Mouse (Mus musculus): ENCODE measurements around the gene Trim54. TPM values are rescaled to one million over a fixed set of nuclear protein-coding genes. Genes with fewer than 3 reads are reported as not detected.

Trim54 gene
- polyA plus RNA-seq, 1 experiment from 2014 or later = 0.40 TPM

DNA sequence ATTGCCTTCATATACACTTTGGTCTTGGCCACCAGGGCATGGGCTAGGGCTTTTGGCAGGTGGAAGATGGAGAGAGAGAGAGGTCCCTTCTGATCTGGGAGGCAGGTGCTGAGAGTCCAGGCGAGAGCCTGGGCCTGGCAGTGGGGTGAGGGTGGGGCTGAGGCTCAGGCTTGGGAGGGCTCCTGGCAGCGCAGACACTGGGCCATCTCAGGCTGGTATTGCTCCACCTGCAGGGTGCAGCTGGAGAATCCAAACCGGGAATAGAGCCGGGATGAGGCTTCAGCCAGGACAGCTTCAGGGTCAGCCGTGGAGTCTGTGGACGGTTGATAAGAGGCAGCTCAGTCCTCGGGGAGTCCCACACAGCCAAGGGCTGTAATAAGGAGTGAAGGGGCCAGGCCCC is 29.9 kb upstream of the Trim54 start:
- Histone ChIP-seq H3K36me3 (no peaks in the 10 kb centered on the region), H3K4me2 (replicated peaks) (no peak overlapping the region), H3K27me3 (peaks cover 43% of the 10 kb centered on the region), H3K9me3 (replicated peaks) (no peaks in the 10 kb centered on the region), H3K4me3 (no peak overlapping the region), H3K4me1 (peaks cover 34% of the 10 kb centered on the region), H3K9ac (0 out of 2 replicates have a peak overlapping the region, but pooled peaks have one; percentile 4), H3K27ac (peak overlapping the region; percentile 3; the same call in 1 of the 2 replicates)
- 0 out of 2 replicates have a peak, but pooled peaks have one; percentile 10 for ATAC-seq (ENCODE audit: low FRiP score)
- 29% methylated on average over 7 of the region's 7 CpGs for WGBS

GRCm38 (mm10) chr5:31087131-31087530 is 29.4 kb upstream of the Trim54 start:
- H3K9me3 ChIP-seq (replicated peaks) = no peaks in the 10 kb centered on the region
- no peak for ATAC-seq (ENCODE audit: low FRiP score)
- H3K27ac ChIP-seq = peak overlapping the region; percentile 3; the same call in 1 of the 2 replicates
- 81% methylated on average over 2 of the region's 2 CpGs for WGBS
- no peaks in the 10 kb centered on the region for H3K36me3 ChIP-seq
- H3K27me3 ChIP-seq = peaks cover 48% of the 10 kb centered on the region
- H3K4me1 ChIP-seq = peaks cover 34% of the 10 kb centered on the region
- H3K9ac ChIP-seq = no peak overlapping the region
- no peak overlapping the region for H3K4me3 ChIP-seq
- H3K4me2 ChIP-seq (replicated peaks) = no peak overlapping the region

DNA sequence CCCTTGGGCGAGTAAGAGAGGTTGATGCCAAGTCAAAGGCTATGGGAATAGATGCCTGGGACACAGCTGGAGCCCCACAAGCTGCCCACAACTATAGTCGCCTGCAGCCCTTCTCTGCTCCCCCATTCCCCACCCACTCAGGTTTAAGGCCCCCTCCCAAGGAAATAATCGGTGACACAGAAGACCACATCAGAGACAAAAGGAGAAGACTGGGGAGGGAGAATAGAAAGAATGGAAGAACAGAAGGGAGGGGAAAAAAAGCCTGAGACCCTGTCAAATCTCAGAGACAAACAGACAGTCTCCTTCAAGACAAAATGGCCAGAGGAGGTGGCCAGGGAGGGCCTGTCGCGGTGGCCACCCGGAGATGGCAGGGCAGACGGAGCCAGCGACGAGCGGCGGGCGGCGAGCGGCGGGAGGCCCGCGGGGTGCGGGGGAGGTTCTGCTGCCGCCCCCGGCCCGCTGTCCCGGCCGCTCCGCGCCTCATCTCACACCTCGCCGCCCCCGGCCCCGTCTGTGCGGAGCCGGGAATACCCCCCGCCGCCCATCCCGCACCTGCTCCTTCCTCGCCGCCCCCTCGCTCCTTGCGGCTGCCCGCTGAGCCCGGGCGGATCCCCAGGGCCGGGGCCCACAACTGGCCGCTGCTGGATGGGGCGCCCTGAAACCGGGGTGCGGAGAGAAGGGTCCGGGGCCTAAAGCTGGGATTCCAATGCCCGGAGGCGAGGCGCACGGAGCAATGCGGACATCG is 24.1 kb upstream of the Trim54 start:
- ATAC-seq (ENCODE audit: low FRiP score) = no peak
- Histone ChIP-seq H3K4me3 (peak overlapping the region; percentile 50), H3K27me3 (peaks cover 98% of the 10 kb centered on the region), H3K4me1 (peaks cover 33% of the 10 kb centered on the region), H3K36me3 (no peaks in the 10 kb centered on the region), H3K9me3 (replicated peaks) (no peaks in the 10 kb centered on the region), H3K4me2 (replicated peaks) (peak overlapping the region; percentile 51), H3K9ac (peak overlapping the region; percentile 70), H3K27ac (peak overlapping the region; percentile 45)
- whole genome bisulfite sequencing = under 1% methylated on average over 48 of the region's 53 CpGs

DNA sequence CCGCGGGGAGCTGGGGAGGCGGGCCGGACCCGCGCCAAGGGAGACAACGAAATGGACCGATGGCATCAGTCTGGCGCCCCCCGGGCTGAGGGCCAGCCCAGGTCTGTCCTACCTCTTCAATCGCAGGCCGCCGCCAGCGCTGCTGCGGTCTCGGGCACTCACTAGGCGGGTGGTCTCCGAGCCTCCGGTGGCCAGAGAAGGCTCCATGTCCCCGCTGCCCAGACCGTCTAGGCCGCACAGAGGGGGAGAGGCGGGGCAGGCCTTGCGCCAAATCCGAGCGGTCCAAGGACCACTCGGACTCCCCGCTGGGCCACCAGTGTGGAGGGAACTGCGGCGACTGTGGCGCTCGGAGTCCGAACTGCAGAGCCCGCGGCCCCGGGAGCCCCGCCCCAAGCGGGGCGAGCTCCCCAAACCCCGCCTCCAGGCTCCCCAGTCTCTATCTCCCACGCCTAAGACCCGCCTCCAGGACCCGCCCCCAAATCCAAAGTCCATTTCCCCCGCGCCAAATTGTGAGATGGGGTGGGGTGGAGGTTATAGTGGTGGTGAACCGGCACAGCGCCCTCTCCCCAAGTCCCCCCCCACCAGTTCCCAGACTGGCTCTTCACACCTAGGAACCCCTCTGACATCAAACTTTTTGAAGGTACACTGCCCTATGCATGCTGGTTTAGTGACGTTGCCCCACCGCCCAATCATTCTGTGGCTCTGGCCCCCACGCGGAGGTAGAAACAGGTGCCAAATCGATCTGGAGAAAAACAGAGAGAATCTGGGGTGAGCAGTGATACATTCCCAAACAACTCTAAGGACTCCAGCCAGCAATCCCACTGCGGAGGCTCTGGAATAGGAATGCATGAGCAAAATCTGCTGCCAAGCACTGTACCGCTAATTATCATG is 23.1 kb upstream of the Trim54 start:
- Histone ChIP-seq H3K4me1 (peaks cover 33% of the 10 kb centered on the region), H3K9me3 (replicated peaks) (no peaks in the 10 kb centered on the region), H3K4me2 (replicated peaks) (peak overlapping the region; percentile 51), H3K27me3 (peaks cover 99% of the 10 kb centered on the region), H3K4me3 (peak overlapping the region; percentile 50), H3K36me3 (no peaks in the 10 kb centered on the region), H3K9ac (peak overlapping the region; percentile 70), H3K27ac (peak overlapping the region; percentile 45)
- ATAC-seq (ENCODE audit: low FRiP score) = peak; percentile 29
- under 1% methylated on average over 44 of the region's 54 CpGs for WGBS

GRCm38 (mm10) chr5:31094100-31094798 is 22.3 kb upstream of the Trim54 start:
- peaks cover 98% of the 10 kb centered on the region for H3K27me3 ChIP-seq
- 0 out of 2 replicates have a peak, but pooled peaks have one; percentile 12 for ATAC-seq (ENCODE audit: low FRiP score)
- H3K27ac ChIP-seq = no peak overlapping the region
- no peaks in the 10 kb centered on the region for H3K9me3 ChIP-seq (replicated peaks)
- peak overlapping the region; percentile 22 for H3K4me3 ChIP-seq
- peak overlapping the region; percentile 51 for H3K4me2 ChIP-seq (replicated peaks)
- H3K9ac ChIP-seq = no peak overlapping the region
- WGBS = 2% methylated on average over 29 of the region's 29 CpGs
- no peaks in the 10 kb centered on the region for H3K36me3 ChIP-seq
- peaks cover 33% of the 10 kb centered on the region for H3K4me1 ChIP-seq

- no peak overlapping the region for H3K9ac ChIP-seq
- peaks cover 95% of the 10 kb centered on the region for H3K27me3 ChIP-seq
- ATAC-seq (ENCODE audit: low FRiP score) = 0 out of 2 replicates have a peak, but pooled peaks have one; percentile 11
Observed at GRCm38 (mm10) chr5:31094799-31095691, 21.5 kb upstream of the Trim54 start.

DNA sequence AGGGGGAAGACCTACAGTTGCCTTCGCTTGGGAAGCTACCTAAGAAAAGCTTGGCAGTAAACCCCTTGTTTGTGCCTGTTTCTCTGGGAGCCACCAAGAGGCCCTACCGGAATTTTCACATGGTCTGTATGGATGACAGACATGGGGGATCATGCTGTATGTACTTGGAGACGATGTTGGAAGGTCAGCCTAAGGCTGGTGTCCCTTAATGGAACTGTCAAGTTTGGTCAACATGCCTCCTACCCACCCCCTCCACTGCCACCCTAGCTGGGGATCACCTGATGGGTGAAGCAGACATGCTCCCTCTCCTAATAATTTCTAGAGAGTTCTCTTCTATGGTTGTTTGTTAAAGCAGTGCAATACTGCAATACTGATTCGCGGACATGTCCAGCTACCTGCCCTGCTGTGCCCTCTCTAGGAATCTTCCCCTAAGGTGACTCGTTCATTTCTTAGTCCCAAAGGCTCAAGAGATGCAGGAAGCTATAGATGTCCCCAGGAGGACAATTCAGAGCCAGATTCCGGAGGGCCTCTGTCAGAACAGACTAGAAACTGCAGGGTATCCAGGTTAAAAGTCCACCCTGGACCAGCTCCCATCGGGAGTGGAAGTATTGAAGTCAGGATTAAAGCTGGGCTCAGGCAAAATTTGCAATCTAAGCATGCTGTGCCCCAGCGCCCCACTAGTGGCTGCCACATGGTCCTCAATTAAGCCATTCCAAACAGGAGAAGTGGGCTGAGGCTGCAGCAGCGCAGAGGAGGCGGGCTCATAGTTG is 20.6 kb upstream of the Trim54 start:
- H3K4me3 ChIP-seq = peak overlapping the region; percentile 22; the same call in 1 of the 2 replicates
- ATAC-seq (ENCODE audit: low FRiP score) = no peak
- H3K9ac ChIP-seq = no peak overlapping the region
- 24% methylated on average over 11 of the region's 11 CpGs for WGBS
- no peaks in the 10 kb centered on the region for H3K36me3 ChIP-seq
- peak overlapping the region; percentile 51 for H3K4me2 ChIP-seq (replicated peaks)
- no peaks in the 10 kb centered on the region for H3K9me3 ChIP-seq (replicated peaks)
- peaks cover 33% of the 10 kb centered on the region for H3K4me1 ChIP-seq
- H3K27me3 ChIP-seq = peaks cover 86% of the 10 kb centered on the region
- H3K27ac ChIP-seq = no peak overlapping the region

More at GRCm38 (mm10) chr5:31094799-31095691, 21.5 kb upstream of the Trim54 start:
- H3K4me1 ChIP-seq = peaks cover 33% of the 10 kb centered on the region
- under 1% methylated on average over 59 of the region's 59 CpGs for WGBS
- no peak overlapping the region for H3K27ac ChIP-seq
- no peaks in the 10 kb centered on the region for H3K9me3 ChIP-seq (replicated peaks)
- peak overlapping the region; percentile 51 for H3K4me2 ChIP-seq (replicated peaks)
- H3K4me3 ChIP-seq = peak overlapping the region; percentile 22
- no peaks in the 10 kb centered on the region for H3K36me3 ChIP-seq

DNA sequence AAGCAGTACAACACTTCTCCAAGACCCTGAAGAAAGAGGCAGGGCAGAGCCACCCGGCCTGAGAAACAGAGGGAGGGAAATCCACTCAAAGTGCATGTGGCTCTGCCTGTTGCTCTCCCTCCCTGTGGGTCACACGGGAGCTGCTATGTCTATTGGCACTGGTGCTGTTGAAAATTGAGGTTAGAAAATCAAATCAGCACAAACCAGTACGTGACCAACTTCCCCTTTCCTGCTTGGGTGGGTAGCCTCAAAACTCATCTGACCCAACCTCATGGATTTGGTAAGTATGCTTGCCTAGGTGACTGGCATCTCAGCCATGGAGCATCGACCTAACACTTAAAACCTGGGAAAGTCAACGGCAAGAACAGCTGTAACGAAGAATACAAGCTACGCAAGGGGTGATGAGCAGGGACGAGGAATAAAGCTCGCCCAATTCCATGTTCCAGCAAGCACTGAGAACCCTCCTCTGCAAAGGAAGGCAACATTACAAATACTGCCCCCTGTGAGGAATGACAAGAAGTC is 10.6 kb upstream of the Trim54 start, which contains the start of gene Dnajc5g:
Dnajc5g (plus strand) TSS at position 472 of the 522 bp plus-strand sequence.
- no peak within 1 kb of the TSS for H3K9ac ChIP-seq
- no peak within 1 kb of the TSS for H3K4me2 ChIP-seq (replicated peaks)
- no peak within 1 kb of the TSS for H3K27ac ChIP-seq
- H3K4me3 ChIP-seq = no peak within 1 kb of the TSS
- H3K4me1 ChIP-seq = no peaks in the 10 kb centered on the region
- ATAC-seq (ENCODE audit: low FRiP score) = no peak
- WGBS = 85% methylated on average over 9 of the region's 9 CpGs
- H3K27me3 ChIP-seq = peaks cover 6% of the 10 kb centered on the region; the same call in 1 of the 2 replicates
- H3K9me3 ChIP-seq (replicated peaks) = no peaks in the 10 kb centered on the region
- no peaks in the 10 kb centered on the region for H3K36me3 ChIP-seq

DNA sequence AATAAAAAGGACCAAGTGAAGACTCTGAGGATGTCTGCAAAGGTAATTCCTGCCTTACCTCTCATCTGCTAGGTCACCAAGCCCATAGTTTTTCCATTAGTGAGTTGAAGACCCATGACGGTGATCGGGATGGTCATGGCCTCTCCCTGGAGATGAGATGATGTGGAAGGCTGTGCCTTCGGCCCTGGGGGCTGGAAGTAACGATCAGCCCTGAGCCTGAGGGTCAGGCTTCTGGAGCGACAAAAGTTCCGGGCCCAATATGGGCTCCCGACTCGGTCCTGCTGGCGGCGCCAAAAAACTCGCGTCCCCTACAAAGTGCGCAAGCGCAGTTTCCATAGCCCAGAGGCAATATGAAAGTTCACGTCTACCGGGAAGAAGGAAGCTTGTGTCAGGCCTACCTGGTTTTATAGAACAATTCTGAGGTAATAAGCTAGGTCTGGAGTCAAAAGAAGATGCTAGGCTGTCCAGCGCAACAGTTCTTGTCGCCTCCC is 8.5 kb upstream of the Trim54 start, which contains the start of gene Slc30a3:
Slc30a3 (minus strand) TSS at position 238 of the 491 bp plus-strand sequence.
- 90% methylated on average over 18 of the region's 18 CpGs for WGBS
- Histone ChIP-seq H3K9me3 (replicated peaks) (no peaks in the 10 kb centered on the region), H3K4me2 (replicated peaks) (no peak within 1 kb of the TSS), H3K9ac (no peak within 1 kb of the TSS), H3K27me3 (peaks cover 6% of the 10 kb centered on the region; the same call in 1 of the 2 replicates), H3K4me1 (no peaks in the 10 kb centered on the region), H3K4me3 (no peak within 1 kb of the TSS), H3K36me3 (no peaks in the 10 kb centered on the region), H3K27ac (no peak within 1 kb of the TSS)
- no peak for ATAC-seq (ENCODE audit: low FRiP score)

GRCm38 (mm10) chr5:31110781-31111180 is 5.7 kb upstream of the Trim54 start:
- 39% methylated on average over 7 of the region's 7 CpGs for WGBS
- Histone ChIP-seq H3K36me3 (no peaks in the 10 kb centered on the region), H3K4me2 (replicated peaks) (no peak overlapping the region), H3K27me3 (no peaks in the 10 kb centered on the region), H3K4me3 (no peak overlapping the region), H3K27ac (no peak overlapping the region), H3K9ac (no peak overlapping the region), H3K9me3 (replicated peaks) (no peaks in the 10 kb centered on the region), H3K4me1 (no peaks in the 10 kb centered on the region)
- ATAC-seq (ENCODE audit: low FRiP score) = no peak
